Mouse (Mus musculus) embryonic facial prominence, embryonic 12.5 days (tissue): ENCODE results near the gene Cox6a2. TPM values are rescaled to one million over a fixed set of nuclear protein-coding genes. Genes with fewer than 3 reads are reported as not detected.

Experiments
- ATAC-seq: fragments of 200-750 bp; cut with Nextera tagmentation; 2 replicates; pipeline ENCODE4 v1.8.0; 2017; ENCODE audit not compliant: insufficient number of reproducible peaks, insufficient read depth, low FRiP score, low TSS enrichment
- H3K27ac ChIP-seq: fragments of 300-500 bp; sonication (generic); 2 replicates; pipeline ENCODE4 v1.5.1; 2016; ENCODE audit warnings: mild to moderate bottlenecking
- H3K27me3 ChIP-seq: fragments of 300-500 bp; sonication (generic); 2 replicates; pipeline ENCODE4 v1.6.1; 2016; ENCODE audit warnings: mild to moderate bottlenecking, moderate library complexity
- H3K36me3 ChIP-seq: fragments of 300-500 bp; sonication (generic); 2 replicates; pipeline ENCODE4 v1.6.1; 2016; ENCODE audit warnings: mild to moderate bottlenecking
- H3K4me1 ChIP-seq: fragments of 300-500 bp; sonication (generic); 2 replicates; pipeline ENCODE4 v1.6.1; 2016
- H3K4me2 ChIP-seq: fragments of 300-500 bp; sonication (generic); replicated peaks from 2 replicates; pipeline ENCODE4 v1.6.1; 2016; ENCODE audit warnings: mild to moderate bottlenecking, moderate library complexity
- H3K4me3 ChIP-seq: fragments of 300-500 bp; sonication (generic); 2 replicates; pipeline ENCODE4 v1.5.1; 2016; ENCODE audit warnings: mild to moderate bottlenecking
- H3K9ac ChIP-seq: fragments of 300-500 bp; sonication (generic); 2 replicates; pipeline ENCODE4 v1.6.1; 2016; ENCODE audit warnings: mild to moderate bottlenecking, moderate library complexity
- H3K9me3 ChIP-seq: fragments of 300-500 bp; sonication (generic); 2 replicates; pipeline ENCODE4 v1.6.1; 2016; ENCODE audit warnings: mild to moderate bottlenecking, moderate library complexity
- WGBS: fragments of 180-500 bp; shearing (Covaris S2); methylation state at CpG from one replicate; pipeline ENCODE4 v1.1.7; 2016; 5-methylcytosine and 5-hydroxymethylcytosine counted together
- polyA plus RNA-seq: library from polyadenylated mRNA; unstranded; fragments of >200 nt; fragmentation: Nextera tagmentation; extraction: Ambion mirVana; gene quantifications from 2 replicates; pipeline ENCODE4 v1.2.1, GENCODE M21; 2016

Gene Cox6a2
- polyA plus RNA-seq, 1 experiment from 2014 or later = 7.9 TPM

DNA sequence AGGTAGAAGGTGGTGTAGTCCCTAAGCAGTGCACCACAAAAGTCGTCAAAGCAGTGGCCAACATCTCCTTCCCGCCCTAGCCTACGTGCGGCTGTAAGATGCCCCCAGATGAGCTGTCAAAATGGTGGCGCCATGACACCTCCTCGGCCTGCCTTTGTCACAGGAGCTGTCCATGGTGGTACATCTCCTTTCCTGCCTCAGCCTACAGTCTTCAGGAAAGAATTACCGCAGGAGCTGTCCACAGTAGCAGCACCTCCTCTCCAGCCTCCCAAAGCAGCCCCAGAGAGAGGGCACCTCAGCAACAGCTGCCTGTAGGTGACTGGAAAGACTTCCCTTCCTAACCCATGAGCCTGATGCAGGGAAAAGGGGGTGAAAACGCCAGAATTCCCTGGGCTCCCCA lies 25.6 kb upstream of the Cox6a2 start:
- Histone ChIP-seq H3K4me2 (no peak overlapping the region), H3K27ac (no peak overlapping the region), H3K27me3 (no peaks in the 10 kb centered on the region), H3K4me1 (peaks cover 4% of the 10 kb centered on the region; the same call in 1 of the 2 replicates), H3K9me3 (no peaks in the 10 kb centered on the region), H3K9ac (no peak overlapping the region), H3K36me3 (no peaks in the 10 kb centered on the region), H3K4me3 (no peak overlapping the region)
- no peak for ATAC-seq
- WGBS = 45% methylated on average over 8 of the region's 8 CpGs

DNA sequence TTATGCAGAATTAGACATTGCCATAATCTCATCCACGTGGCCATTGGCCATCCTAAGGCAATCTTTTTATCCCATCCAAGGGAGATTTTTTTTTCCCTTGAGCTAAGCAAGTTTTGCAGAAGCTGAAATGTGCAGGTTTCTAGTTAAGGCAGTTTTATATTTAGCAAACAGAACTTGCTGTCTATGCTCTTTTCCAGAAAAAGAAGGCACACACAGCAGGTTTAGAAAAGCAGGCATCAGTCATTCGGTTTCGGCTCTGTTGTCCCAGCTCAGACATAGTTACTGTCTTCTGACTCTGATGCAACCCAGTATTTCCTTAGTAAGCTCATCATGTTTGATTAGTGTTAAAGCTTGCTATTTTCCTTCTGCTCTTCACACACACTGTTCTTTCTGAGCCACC lies 14.7 kb upstream of the Cox6a2 start:
- no peak overlapping the region for H3K27ac ChIP-seq
- H3K9me3 ChIP-seq = no peaks in the 10 kb centered on the region
- WGBS = 89% methylated on average over 3 of the region's 3 CpGs
- no peak overlapping the region for H3K9ac ChIP-seq
- no peak overlapping the region for H3K4me2 ChIP-seq
- no peaks in the 10 kb centered on the region for H3K36me3 ChIP-seq
- ATAC-seq = no peak
- H3K27me3 ChIP-seq = no peaks in the 10 kb centered on the region
- no peaks in the 10 kb centered on the region for H3K4me1 ChIP-seq
- H3K4me3 ChIP-seq = no peak overlapping the region

DNA sequence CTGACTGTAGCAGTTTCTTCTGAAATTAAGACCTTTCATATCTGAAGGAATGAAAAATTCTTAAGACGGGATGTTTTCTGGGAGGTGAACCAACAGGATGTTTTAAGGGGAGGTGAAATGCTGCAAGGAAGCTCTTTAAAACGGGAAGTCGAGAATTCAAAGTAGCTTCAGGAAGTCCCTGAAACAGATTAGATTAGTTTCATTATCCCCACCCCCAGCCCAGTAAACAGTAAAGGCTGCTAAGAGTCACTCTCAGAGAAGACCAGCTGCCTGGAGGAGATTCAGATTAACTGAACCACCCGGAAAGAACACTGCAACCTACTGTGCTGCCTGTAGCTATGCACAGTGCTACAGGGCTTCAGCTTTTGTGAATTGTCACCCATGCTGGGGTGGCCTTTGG lies 13.8 kb upstream of the Cox6a2 start:
- H3K4me3 ChIP-seq = no peak overlapping the region
- no peak for ATAC-seq
- no peaks in the 10 kb centered on the region for H3K9me3 ChIP-seq
- H3K27me3 ChIP-seq = no peaks in the 10 kb centered on the region
- no peaks in the 10 kb centered on the region for H3K36me3 ChIP-seq
- no peak overlapping the region for H3K9ac ChIP-seq
- H3K4me1 ChIP-seq = no peaks in the 10 kb centered on the region
- WGBS = 79% methylated on average over 4 of the region's 4 CpGs
- H3K27ac ChIP-seq = no peak overlapping the region
- no peak overlapping the region for H3K4me2 ChIP-seq

GRCm38 (mm10) chr7:128209826-128210225 lies 3.6 kb upstream of the Cox6a2 start:
- no peaks in the 10 kb centered on the region for H3K36me3 ChIP-seq
- no peak overlapping the region for H3K4me3 ChIP-seq
- H3K4me2 ChIP-seq = no peak overlapping the region
- H3K4me1 ChIP-seq = no peaks in the 10 kb centered on the region
- H3K9ac ChIP-seq = no peak overlapping the region
- H3K9me3 ChIP-seq = no peaks in the 10 kb centered on the region
- H3K27ac ChIP-seq = no peak overlapping the region
- ATAC-seq = no peak
- no peaks in the 10 kb centered on the region for H3K27me3 ChIP-seq
- 51% methylated on average over 3 of the region's 3 CpGs for WGBS

- no peak overlapping the region for H3K27ac ChIP-seq
- no peak overlapping the region for H3K4me3 ChIP-seq
- ATAC-seq = no peak
- no peaks in the 10 kb centered on the region for H3K36me3 ChIP-seq
- H3K4me1 ChIP-seq = no peaks in the 10 kb centered on the region
- WGBS = 4% methylated on average over 4 of the region's 4 CpGs
- H3K4me2 ChIP-seq = no peak overlapping the region
- no peaks in the 10 kb centered on the region for H3K27me3 ChIP-seq
- no peaks in the 10 kb centered on the region for H3K9me3 ChIP-seq
- H3K9ac ChIP-seq = no peak overlapping the region
These were observed 2.0 kb upstream of the Cox6a2 start for GRCm38 (mm10) chr7:128208187-128208586.

- WGBS = 80% methylated on average over 18 of the region's 18 CpGs
- ATAC-seq = no peak
- Histone ChIP-seq H3K9me3 (no peaks in the 10 kb centered on the region), H3K4me1 (no peaks in the 10 kb centered on the region), H3K27ac (no peak overlapping the region), H3K27me3 (no peaks in the 10 kb centered on the region), H3K4me2 (no peak overlapping the region), H3K4me3 (no peak overlapping the region), H3K36me3 (no peaks in the 10 kb centered on the region), H3K9ac (no peak overlapping the region)
These were observed 492 bp downstream of the Cox6a2 start for GRCm38 (mm10) chr7:128205695-128206094.

DNA sequence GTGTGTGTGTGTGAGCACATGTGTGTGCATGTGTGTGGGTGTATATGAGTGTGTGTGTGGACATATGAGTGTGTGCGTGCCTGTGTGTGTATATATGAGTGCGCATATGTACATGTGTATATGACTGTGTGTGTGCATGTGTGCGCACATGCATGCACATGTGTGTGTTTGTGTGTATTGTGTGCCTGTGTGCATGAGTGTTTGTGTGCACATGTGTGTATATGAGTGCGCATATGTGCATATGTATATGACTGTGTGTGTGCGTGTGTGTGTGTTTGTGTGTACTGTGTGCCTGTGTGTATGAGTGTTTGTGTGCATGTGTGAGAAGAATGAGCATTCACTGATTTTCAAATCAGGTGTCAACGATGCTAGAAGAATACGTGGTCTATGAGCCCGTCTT lies 2.0 kb downstream of the Cox6a2 start:
- H3K4me1 ChIP-seq = no peaks in the 10 kb centered on the region
- H3K27me3 ChIP-seq = no peaks in the 10 kb centered on the region
- no peak overlapping the region for H3K4me3 ChIP-seq
- 80% methylated on average over 8 of the region's 8 CpGs for WGBS
- no peaks in the 10 kb centered on the region for H3K36me3 ChIP-seq
- no peak overlapping the region for H3K27ac ChIP-seq
- no peak overlapping the region for H3K9ac ChIP-seq
- H3K9me3 ChIP-seq = no peaks in the 10 kb centered on the region
- no peak for ATAC-seq
- no peak overlapping the region for H3K4me2 ChIP-seq

- Histone ChIP-seq H3K27me3 (no peaks in the 10 kb centered on the region), H3K4me3 (no peak overlapping the region), H3K9me3 (no peaks in the 10 kb centered on the region), H3K9ac (no peak overlapping the region), H3K4me1 (no peaks in the 10 kb centered on the region), H3K4me2 (no peak overlapping the region), H3K27ac (no peak overlapping the region), H3K36me3 (no peaks in the 10 kb centered on the region)
- 85% methylated on average over 9 of the region's 9 CpGs for WGBS
- no peak for ATAC-seq
These were observed 3.1 kb downstream of the Cox6a2 start for GRCm38 (mm10) chr7:128203071-128203470.

- H3K4me3 ChIP-seq = no peak overlapping the region
- no peaks in the 10 kb centered on the region for H3K9me3 ChIP-seq
- no peaks in the 10 kb centered on the region for H3K27me3 ChIP-seq
- no peak overlapping the region for H3K27ac ChIP-seq
- H3K4me2 ChIP-seq = no peak overlapping the region
- ATAC-seq = no peak
- no peak overlapping the region for H3K9ac ChIP-seq
- no peaks in the 10 kb centered on the region for H3K4me1 ChIP-seq
- no peaks in the 10 kb centered on the region for H3K36me3 ChIP-seq
- 86% methylated on average over 9 of the region's 9 CpGs for WGBS
These were observed 4.6 kb downstream of the Cox6a2 start for GRCm38 (mm10) chr7:128201607-128202006.

DNA sequence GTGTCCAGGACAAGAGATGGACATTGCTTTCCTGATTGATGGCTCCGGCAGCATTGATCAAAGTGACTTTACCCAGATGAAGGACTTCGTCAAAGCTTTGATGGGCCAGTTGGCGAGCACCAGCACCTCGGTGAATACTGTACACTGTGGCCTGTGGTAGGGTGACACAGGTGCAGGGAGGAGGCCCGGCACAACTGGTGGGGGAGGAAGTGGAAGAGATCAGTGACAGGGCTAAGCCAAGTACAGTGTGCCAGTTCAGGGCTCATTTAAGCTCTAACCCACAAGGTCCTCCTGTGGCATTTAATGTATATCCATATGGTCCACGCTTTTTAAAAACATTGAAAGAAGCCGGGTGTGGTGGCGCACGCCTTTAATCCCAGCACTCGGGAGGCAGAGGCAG lies 24.5 kb downstream of the Cox6a2 start:
- 92% methylated on average over 10 of the region's 10 CpGs for WGBS
- Histone ChIP-seq H3K9ac (no peak overlapping the region), H3K36me3 (no peaks in the 10 kb centered on the region), H3K9me3 (no peaks in the 10 kb centered on the region), H3K27ac (no peak overlapping the region), H3K4me2 (no peak overlapping the region), H3K4me1 (no peaks in the 10 kb centered on the region), H3K4me3 (no peak overlapping the region), H3K27me3 (no peaks in the 10 kb centered on the region)
- ATAC-seq = no peak

DNA sequence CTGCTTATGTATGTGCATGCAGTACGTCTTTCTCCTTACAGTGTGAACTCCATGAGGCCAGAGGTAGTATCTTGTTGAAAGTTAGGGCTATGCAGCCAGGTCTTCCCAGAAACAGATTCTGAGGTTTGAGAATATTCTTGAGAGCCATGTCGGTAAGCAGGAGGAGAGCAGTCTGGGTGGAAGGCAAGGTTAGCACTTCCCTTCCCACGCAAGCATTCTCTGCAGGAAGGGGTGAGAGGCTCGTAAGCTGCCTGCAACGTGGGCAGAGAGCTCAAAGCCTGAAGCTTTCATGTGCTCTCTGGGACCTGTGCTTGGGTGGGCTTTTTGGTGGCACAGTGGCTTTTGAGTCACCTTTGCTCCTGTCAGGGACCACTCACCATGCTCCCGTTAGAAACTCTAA lies 25.6 kb downstream of the Cox6a2 start:
- H3K4me3 ChIP-seq = no peak overlapping the region
- no peaks in the 10 kb centered on the region for H3K9me3 ChIP-seq
- no peak overlapping the region for H3K27ac ChIP-seq
- H3K9ac ChIP-seq = no peak overlapping the region
- H3K27me3 ChIP-seq = no peaks in the 10 kb centered on the region
- ATAC-seq = no peak
- 63% methylated on average over 6 of the region's 6 CpGs for WGBS
- no peaks in the 10 kb centered on the region for H3K36me3 ChIP-seq
- H3K4me2 ChIP-seq = no peak overlapping the region
- no peaks in the 10 kb centered on the region for H3K4me1 ChIP-seq

GRCm38 (mm10) chr7:128180126-128180525 lies 26.1 kb downstream of the Cox6a2 start:
- Histone ChIP-seq H3K36me3 (no peaks in the 10 kb centered on the region), H3K4me2 (no peak overlapping the region), H3K4me3 (no peak overlapping the region), H3K27me3 (no peaks in the 10 kb centered on the region), H3K9me3 (no peaks in the 10 kb centered on the region), H3K4me1 (no peaks in the 10 kb centered on the region), H3K9ac (no peak overlapping the region), H3K27ac (no peak overlapping the region)
- ATAC-seq = no peak
- 82% methylated on average over 7 of the region's 7 CpGs for WGBS

GRCm38 (mm10) chr7:128178385-128178784 lies 27.8 kb downstream of the Cox6a2 start:
- Histone ChIP-seq H3K4me3 (no peak overlapping the region), H3K4me1 (no peaks in the 10 kb centered on the region), H3K27ac (no peak overlapping the region), H3K4me2 (no peak overlapping the region), H3K9ac (no peak overlapping the region), H3K9me3 (no peaks in the 10 kb centered on the region), H3K27me3 (no peaks in the 10 kb centered on the region), H3K36me3 (no peaks in the 10 kb centered on the region)
- no peak for ATAC-seq
- 58% methylated on average over 2 of the region's 2 CpGs for WGBS
